Mouse (Mus musculus): Measurements from ENCODE around the gene Cecr2. TPM values are rescaled to one million over a fixed set of nuclear protein-coding genes. Genes with fewer than 3 reads are reported as not detected.
A peak's percentile ranks its signal among the peaks of the same experiment; 100 is the strongest.

Gene Cecr2
- total and polyA plus RNA-seq, 2 experiments from 2014 or later: 1.1 to 11.1 TPM

DNA sequence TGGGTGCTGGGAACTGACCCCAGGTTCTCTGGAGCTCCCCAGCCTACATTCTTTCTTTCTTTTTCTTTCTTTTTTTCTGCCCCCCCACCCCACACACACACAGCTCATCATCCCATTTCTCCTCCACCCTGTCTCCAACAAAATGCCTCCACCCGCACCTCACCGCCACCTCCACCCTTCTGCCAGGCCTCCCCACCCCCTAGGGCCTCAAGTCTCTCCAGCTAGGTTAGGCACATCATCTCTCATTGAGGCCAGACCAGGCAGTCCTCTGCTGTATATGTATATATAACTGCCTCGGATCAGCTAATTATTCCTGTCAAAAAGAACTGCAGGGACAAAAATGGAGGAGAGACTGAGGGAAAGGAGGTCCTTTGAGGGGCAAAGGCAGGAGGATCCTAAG, 69.8 kb downstream of the Cecr2 start:
- Histone ChIP-seq H3K4me3 (ENCODE audit: low read depth, low read length) (no peak overlapping the region), H3K4me1 (ENCODE audit: insufficient read depth, low read length) (no peaks in the 10 kb centered on the region), H3K9ac (replicated peaks; ENCODE audit: low read length, poor library complexity, severe bottlenecking) (no peak overlapping the region), H3K27me3 (ENCODE audit: insufficient read depth, low read length) (no peaks in the 10 kb centered on the region), H3K27ac (ENCODE audit: low read depth, low read length) (no peak overlapping the region), H3K4me2 (ENCODE audit: low read depth, low read length, poor library complexity, severe bottlenecking) (no peak overlapping the region), H3K36me3 (ENCODE audit: insufficient read depth, low read length) (no peaks in the 10 kb centered on the region), H3K9me3 (ENCODE audit: low read length) (no peaks in the 10 kb centered on the region)
- ATAC-seq (ENCODE audit: low FRiP score) (no peak), DNase-seq (ENCODE audit: low spot score) (no peak)
- WGBS: 90% methylated on average over 3 of the region's 3 CpGs
- no peak for TF ChIP-seq CTCF (IDR thresholded peaks at IDR 0.05)

DNA sequence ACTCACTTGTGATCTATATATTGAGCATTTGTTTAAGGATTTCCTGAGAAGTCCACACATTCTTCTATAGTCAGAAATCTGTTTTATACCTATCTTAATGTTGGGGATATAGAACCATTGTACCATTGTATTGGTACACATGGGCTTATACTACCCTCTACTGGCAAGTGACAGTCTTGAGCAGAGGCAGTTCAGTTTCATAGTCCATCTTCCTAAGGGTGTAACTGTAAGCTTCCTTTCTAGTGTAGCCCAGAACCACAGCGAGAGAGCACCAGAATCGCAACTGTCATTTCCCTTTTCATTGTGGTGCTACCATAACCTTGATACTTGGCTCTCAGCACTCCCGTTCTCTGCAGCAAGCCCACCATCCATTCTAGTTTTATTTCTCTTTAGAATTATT, 70.4 kb downstream of the Cecr2 start:
- peak; percentile 97 for TF ChIP-seq CTCF (IDR thresholded peaks at IDR 0.05)
- Histone ChIP-seq H3K27me3 (ENCODE audit: insufficient read depth, low read length) (no peaks in the 10 kb centered on the region), H3K9me3 (ENCODE audit: low read length) (no peaks in the 10 kb centered on the region), H3K4me2 (ENCODE audit: low read depth, low read length, poor library complexity, severe bottlenecking) (no peak overlapping the region), H3K4me1 (ENCODE audit: insufficient read depth, low read length) (no peaks in the 10 kb centered on the region), H3K9ac (replicated peaks; ENCODE audit: low read length, poor library complexity, severe bottlenecking) (no peak overlapping the region), H3K36me3 (ENCODE audit: insufficient read depth, low read length) (no peaks in the 10 kb centered on the region), H3K27ac (ENCODE audit: low read depth, low read length) (no peak overlapping the region), H3K4me3 (ENCODE audit: low read depth, low read length) (no peak overlapping the region)
- 75% methylated on average over 3 of the region's 3 CpGs for WGBS
- ATAC-seq (ENCODE audit: low FRiP score): peak; percentile 78; the same call in 1 of the 2 replicates
- DNase-seq (ENCODE audit: low spot score): peak; percentile 85

DNA sequence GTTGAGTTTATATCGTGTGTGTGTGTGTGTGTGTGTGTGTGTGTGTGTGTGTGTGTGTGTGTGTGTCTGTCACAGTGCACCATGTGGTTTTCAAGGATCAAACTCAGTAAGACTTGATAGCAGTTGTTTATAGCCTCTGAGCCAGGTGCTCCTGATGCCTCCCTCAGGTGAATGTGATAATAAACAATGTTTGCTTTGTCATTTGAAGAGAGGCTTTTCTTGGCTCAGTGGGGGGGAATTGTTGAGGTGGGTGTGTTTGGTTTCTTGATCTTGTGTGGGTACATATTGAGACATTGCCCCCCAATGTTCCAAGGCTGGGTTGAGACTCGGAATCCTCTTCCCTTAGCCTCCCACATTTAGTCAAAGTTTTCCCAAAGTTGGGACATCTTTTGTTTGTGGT, 77.0 kb downstream of the Cecr2 start:
- H3K4me3 ChIP-seq (ENCODE audit: low read depth, low read length): no peak overlapping the region
- DNase-seq (ENCODE audit: low spot score): no peak
- 84% methylated on average over 2 of the region's 2 CpGs for WGBS
- H3K27me3 ChIP-seq (ENCODE audit: insufficient read depth, low read length): no peaks in the 10 kb centered on the region
- no peaks in the 10 kb centered on the region for H3K9me3 ChIP-seq (ENCODE audit: low read length)
- TF ChIP-seq CTCF (IDR thresholded peaks at IDR 0.05): no peak
- H3K36me3 ChIP-seq (ENCODE audit: insufficient read depth, low read length): no peaks in the 10 kb centered on the region
- H3K9ac ChIP-seq (replicated peaks; ENCODE audit: low read length, poor library complexity, severe bottlenecking): no peak overlapping the region
- H3K4me1 ChIP-seq (ENCODE audit: insufficient read depth, low read length): no peaks in the 10 kb centered on the region
- no peak for ATAC-seq (ENCODE audit: low FRiP score)
- H3K27ac ChIP-seq (ENCODE audit: low read depth, low read length): no peak overlapping the region
- H3K4me2 ChIP-seq (ENCODE audit: low read depth, low read length, poor library complexity, severe bottlenecking): no peak overlapping the region

- ATAC-seq (ENCODE audit: low FRiP score): no peak
- no peak for TF ChIP-seq CTCF (IDR thresholded peaks at IDR 0.05)
- Histone ChIP-seq H3K36me3 (ENCODE audit: insufficient read depth, low read length) (no peaks in the 10 kb centered on the region), H3K27ac (ENCODE audit: low read depth, low read length) (no peak overlapping the region), H3K4me3 (ENCODE audit: low read depth, low read length) (no peak overlapping the region), H3K4me1 (ENCODE audit: insufficient read depth, low read length) (no peaks in the 10 kb centered on the region), H3K9me3 (ENCODE audit: low read length) (no peaks in the 10 kb centered on the region), H3K4me2 (ENCODE audit: low read depth, low read length, poor library complexity, severe bottlenecking) (no peak overlapping the region), H3K27me3 (ENCODE audit: insufficient read depth, low read length) (no peaks in the 10 kb centered on the region), H3K9ac (replicated peaks; ENCODE audit: low read length, poor library complexity, severe bottlenecking) (no peak overlapping the region)
- 95% methylated on average over 7 of the region's 7 CpGs for WGBS
- no peak for DNase-seq (ENCODE audit: low spot score)
Observed at GRCm38 (mm10) chr6:120744266-120744665, 78.1 kb downstream of the Cecr2 start.

DNA sequence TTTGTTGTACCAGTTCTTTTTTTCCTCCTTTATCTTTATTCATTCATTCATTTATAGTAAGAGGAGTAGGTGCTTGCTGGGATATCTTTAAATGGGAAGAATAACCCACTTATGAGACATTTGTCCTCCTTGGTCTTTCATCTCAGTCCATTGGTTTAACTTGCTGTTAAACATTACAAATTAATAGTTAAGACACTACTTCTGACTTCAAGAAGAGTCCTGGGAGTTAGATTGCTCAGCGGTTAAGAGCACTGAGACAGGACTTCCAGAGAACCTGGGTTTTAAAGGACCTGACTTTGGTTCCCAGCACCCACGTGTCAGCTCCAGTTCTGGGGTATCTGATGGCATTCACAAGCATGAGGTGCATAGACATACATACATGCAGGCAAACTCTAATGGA, 80.2 kb downstream of the Cecr2 start:
- H3K27ac ChIP-seq (ENCODE audit: low read depth, low read length): no peak overlapping the region
- no peaks in the 10 kb centered on the region for H3K4me1 ChIP-seq (ENCODE audit: insufficient read depth, low read length)
- no peaks in the 10 kb centered on the region for H3K27me3 ChIP-seq (ENCODE audit: insufficient read depth, low read length)
- no peak overlapping the region for H3K4me3 ChIP-seq (ENCODE audit: low read depth, low read length)
- TF ChIP-seq CTCF (IDR thresholded peaks at IDR 0.05): no peak
- DNase-seq (ENCODE audit: low spot score): no peak
- no peak overlapping the region for H3K9ac ChIP-seq (replicated peaks; ENCODE audit: low read length, poor library complexity, severe bottlenecking)
- H3K4me2 ChIP-seq (ENCODE audit: low read depth, low read length, poor library complexity, severe bottlenecking): no peak overlapping the region
- no peak for ATAC-seq (ENCODE audit: low FRiP score)
- no peaks in the 10 kb centered on the region for H3K9me3 ChIP-seq (ENCODE audit: low read length)
- no peaks in the 10 kb centered on the region for H3K36me3 ChIP-seq (ENCODE audit: insufficient read depth, low read length)
- WGBS: 94% methylated on average over 2 of the region's 2 CpGs

GRCm38 (mm10) chr6:120761151-120761550, 95.0 kb downstream of the Cecr2 start:
- no peaks in the 10 kb centered on the region for H3K27me3 ChIP-seq (ENCODE audit: insufficient read depth, low read length)
- no peak overlapping the region for H3K27ac ChIP-seq (ENCODE audit: low read depth, low read length)
- ATAC-seq (ENCODE audit: low FRiP score): no peak
- no peak overlapping the region for H3K4me2 ChIP-seq (ENCODE audit: low read depth, low read length, poor library complexity, severe bottlenecking)
- DNase-seq (ENCODE audit: low spot score): no peak
- no peak overlapping the region for H3K9ac ChIP-seq (replicated peaks; ENCODE audit: low read length, poor library complexity, severe bottlenecking)
- WGBS: 83% methylated on average over 2 of the region's 2 CpGs
- H3K36me3 ChIP-seq (ENCODE audit: insufficient read depth, low read length): peaks cover 8% of the 10 kb centered on the region; the same call in 1 of the 2 replicates
- H3K9me3 ChIP-seq (ENCODE audit: low read length): no peaks in the 10 kb centered on the region
- H3K4me3 ChIP-seq (ENCODE audit: low read depth, low read length): no peak overlapping the region
- no peaks in the 10 kb centered on the region for H3K4me1 ChIP-seq (ENCODE audit: insufficient read depth, low read length)
- no peak for TF ChIP-seq CTCF (IDR thresholded peaks at IDR 0.05)

Data from midbrain, postnatal 0 days (tissue).